Mouse (Mus musculus) megakaryocyte-erythroid progenitor cell, adult 5-6 weeks (primary cell): Measurements from ENCODE around the gene Cgrrf1. TPM values are rescaled to one million over a fixed set of nuclear protein-coding genes. Genes with fewer than 3 reads are reported as not detected.
A peak's percentile ranks its signal among the peaks of the same experiment; 100 is the strongest.
"Not testable (repeated sequence)": the region's sequence is repeated elsewhere in the genome, so short reads cannot be mapped to it uniquely, and the experiment has no call there.

Experiments
- ATAC-seq: replicated peaks from 2 replicates; pipeline ENCODE4 v1.8.0; 2016; ENCODE audit warnings: mild to moderate bottlenecking, inconsistent platforms; ENCODE audit not compliant: severe bottlenecking, poor library complexity, low FRiP score, low TSS enrichment
- total RNA-seq, 2 experiments: library from RNA; stranded (forward) in 1 of 2; stranded (reverse) in 1 of 2; fragments of 200-1000, 215-1000 nt in 1 of 2; fragments of >200 nt in 1 of 2; fragmentation: Nextera tagmentation in 1 of 2; gene quantifications; 2 replicates each; pipeline ENCODE4 v1.2.3; 2014 to 2017

The Cgrrf1 gene
- 21.1 and 21.5 TPM in 2 replicates for total RNA-seq (2014; fragmentation: Nextera tagmentation)
- total RNA-seq (2017), result 7.8 and 18.8 TPM in 2 replicates

- ATAC-seq, result peak; percentile 98
Measured at GRCm38 (mm10) chr14:46831837-46832333, at the start of gene Cgrrf1. Gene Cgrrf1, plus strand, starts transcription at chr14:46832125.

- ATAC-seq, result no peak
Measured at GRCm38 (mm10) chr14:46782187-46782828, 49.6 kb upstream of the Cgrrf1 start.

DNA sequence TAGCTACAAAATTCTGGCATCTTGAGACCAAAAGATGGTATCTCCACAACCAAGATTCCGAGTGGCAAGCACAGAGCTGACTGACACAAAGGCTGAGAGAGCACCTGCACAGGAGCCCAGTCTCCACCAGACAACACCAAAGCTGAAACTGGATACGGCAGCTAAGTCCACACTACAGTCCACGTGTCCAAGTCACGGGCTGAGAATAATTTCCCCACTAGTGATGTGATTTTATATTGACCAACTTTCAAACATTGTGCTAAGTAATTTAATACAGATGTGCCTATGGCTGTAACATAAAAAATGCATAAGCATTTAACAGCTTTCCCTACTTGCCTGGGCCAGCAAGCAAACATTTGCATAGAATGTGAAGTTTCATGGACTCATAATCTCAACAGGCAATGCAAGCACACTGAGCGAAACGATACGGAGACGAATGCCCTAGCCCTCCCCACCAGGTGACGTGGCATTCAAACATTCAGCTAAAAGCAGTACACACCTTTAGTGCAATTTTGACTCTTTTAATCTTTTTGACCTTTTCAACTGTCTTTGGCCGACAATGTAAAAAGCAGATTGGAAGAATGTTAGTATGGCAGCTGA lies 48.5 kb upstream of the Cgrrf1 start:
- no peak for ATAC-seq

GRCm38 (mm10) chr14:46785247-46785646 lies 46.7 kb upstream of the Cgrrf1 start:
- ATAC-seq, result no peak

DNA sequence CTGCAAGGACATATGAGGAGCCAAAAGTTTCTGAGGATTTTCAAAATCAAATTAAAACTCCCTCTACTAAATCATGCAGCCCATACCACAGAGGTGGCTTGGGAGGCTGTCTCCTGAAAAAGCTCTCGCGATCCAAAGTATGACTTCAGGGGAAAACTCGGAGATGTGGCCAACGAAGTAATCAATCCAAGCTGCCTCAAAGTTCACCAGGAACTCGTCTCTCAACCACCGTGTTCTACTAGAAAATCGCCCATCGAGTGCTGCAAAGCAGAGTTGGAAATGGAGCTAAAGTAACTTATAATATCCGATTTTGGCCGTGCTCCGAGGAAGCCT lies 44.5 kb upstream of the Cgrrf1 start:
- no peak for ATAC-seq

DNA sequence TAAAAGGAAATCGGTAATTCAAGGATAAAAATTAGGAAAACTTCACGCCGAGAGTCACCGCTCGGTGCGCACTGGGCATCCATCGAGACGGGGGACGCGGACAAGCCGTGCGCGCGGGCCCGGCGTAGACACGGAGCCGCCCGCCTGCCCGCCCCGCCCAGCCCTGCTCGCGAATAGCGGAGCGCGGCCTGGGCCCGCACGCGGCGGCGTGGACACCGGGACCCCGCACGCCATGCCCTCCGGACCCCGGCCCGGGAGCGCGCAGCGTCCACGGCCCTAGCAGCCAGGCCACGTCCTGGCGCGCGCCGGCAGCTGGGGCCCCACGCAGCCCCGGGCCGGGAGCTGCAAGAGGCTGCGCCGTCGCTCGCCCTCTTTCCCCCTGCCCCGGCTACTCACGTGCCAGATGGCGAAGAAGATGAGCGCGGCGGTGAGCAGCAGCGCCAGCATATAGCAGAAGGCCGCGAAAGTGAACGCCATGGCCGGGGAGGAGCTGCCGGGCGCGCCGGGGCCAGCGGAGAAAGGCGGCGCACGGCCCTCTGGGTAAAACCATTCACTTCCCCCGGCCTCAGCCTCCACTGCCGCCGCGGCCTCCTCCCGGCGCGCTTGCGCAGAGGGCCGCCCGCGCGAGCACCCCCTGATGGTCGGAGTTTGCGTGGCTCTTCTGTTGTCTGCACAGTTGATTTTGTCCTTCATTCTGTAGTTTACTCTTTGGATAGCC lies 44.0 kb upstream of the Cgrrf1 start, which contains the start of gene Cnih1:
TSS of gene Cnih1 (minus strand) at position 625 of the 718 bp plus-strand sequence.
- peak; percentile 90 for ATAC-seq

DNA sequence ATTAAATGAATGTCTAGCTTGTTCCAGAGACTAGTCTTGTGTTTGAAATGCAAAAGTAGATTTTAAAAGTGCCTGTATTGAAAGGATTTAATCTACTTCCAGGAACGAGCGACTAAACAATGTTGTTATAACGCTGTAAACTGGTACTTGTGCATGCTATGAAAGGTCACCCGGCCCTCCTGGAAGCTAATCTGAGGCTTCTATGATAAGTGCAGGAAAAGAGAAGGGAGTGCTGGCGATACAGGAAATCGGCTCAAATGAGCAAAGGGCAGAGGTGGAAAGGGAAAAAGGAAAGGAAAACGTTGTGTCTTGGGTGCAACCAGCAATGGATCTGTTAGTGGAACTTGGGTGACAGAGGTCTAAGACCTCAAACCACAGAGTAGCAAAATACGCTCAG lies 43.4 kb upstream of the Cgrrf1 start:
- no peak for ATAC-seq

DNA sequence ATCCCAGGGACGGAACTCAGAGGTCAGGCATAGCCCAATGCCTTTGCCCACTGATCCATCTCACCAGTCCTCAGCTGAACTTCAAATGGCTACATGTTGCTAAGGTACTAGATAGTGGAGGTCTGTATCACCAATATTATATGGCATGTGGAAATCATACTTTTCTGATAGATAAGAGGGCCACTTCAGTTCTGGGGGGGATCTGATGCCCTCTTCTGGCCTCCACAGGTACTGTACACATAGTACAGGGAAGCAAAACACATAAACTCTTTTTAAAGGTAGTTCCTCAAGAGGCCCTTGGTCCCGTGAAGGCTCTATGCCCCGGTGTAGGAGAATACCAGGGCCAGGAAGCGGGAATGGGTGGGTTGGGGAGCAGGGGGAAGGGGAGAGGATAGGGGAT lies 41.6 kb upstream of the Cgrrf1 start:
- peak; percentile 51 for ATAC-seq

- ATAC-seq, result no peak
Measured at GRCm38 (mm10) chr14:46790723-46791122, 41.2 kb upstream of the Cgrrf1 start.

DNA sequence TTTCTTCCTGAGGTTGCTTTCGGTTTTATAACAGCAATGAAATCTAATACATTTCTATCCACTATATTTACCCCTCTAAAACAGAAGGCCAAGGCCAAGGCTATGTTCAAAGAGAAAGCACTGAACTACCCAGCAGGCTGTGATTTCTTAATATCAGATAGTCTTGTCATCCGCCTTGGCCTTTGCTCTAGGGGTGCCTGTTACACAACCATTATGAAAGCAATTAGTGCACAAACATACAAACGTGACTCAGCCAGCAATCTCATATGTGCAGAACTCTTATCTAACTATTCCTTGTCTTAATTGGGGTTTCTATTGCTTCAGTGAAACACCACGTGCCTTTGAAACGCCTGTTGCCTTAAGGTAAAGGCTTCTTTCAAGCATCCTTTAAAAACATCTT lies 37.8 kb upstream of the Cgrrf1 start:
- ATAC-seq, result peak; percentile 68

DNA sequence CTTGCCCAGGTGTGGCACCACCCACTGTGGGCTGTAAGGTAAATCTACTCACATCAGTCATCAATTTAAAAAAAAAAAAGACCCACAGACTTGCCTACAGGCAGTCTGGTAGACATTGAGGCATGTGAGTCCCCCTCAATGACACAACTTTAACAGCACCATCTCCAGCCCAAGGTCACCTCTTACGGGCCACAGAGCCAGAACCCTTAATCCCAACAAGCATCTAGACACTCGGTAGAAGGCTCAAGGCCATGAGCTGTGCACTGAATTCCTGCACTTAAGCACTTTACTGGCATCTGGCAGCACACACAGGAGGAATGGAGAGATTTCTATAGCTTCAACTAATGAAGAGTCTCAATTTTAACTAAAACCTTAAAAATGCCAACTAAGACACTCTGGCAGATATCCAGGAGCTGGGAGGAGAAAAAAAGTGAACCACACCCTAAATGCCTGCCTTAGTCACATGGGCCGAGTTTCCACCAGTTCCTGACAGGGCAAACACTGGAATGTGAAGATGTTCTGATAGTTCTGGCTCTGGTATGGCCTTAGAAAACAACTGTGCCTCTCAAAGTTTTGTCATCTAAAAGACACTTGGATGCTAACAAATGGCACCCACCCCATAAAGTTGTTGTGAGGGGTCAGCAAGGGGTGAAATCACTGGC lies 31.1 kb upstream of the Cgrrf1 start:
- ATAC-seq, result peak; percentile 76

DNA sequence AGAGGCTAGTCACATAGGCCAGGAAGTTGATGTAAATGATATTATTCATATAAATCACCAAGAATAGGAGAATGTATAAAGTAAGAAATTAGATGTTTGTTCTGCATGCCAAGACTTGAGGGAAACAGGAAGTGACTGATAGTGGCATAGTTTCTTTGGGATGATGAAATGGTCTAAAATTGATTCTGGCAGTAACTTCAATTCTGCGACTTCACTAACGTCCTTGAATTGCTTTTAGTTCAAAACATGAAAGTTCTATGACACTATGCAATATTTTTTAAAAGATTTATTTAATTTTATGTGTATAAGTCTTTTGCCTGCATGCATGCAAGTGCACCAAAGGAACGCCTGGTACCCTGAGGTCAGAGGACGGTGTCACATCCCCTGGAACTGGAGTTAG lies 28.7 kb upstream of the Cgrrf1 start:
- no peak for ATAC-seq

GRCm38 (mm10) chr14:46803791-46804190 lies 28.1 kb upstream of the Cgrrf1 start:
- no peak for ATAC-seq

DNA sequence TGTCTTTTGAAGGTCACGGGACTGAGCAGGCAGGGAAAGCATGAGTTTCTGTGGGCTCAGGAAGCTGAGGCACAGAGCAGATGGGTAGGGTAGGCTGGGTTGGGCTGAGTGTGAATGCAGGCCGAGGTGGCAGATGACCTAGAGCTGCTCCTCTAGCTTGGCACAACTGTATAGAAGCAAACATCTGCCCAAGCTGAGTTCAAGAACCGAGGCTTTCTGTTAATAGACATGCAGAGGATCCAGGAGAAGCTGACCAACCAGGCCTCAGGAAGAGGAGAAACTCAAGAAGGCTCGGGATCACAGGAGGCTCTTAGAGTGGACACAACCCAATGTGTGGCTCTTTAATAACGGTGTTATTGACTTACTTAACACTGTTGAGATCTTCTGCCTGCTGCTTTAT lies 25.7 kb upstream of the Cgrrf1 start:
- no peak for ATAC-seq

GRCm38 (mm10) chr14:46807927-46808326 lies 24.0 kb upstream of the Cgrrf1 start:
- no peak for ATAC-seq

- peak; percentile 87 for ATAC-seq
Measured at GRCm38 (mm10) chr14:46815640-46816039, 16.3 kb upstream of the Cgrrf1 start.

DNA sequence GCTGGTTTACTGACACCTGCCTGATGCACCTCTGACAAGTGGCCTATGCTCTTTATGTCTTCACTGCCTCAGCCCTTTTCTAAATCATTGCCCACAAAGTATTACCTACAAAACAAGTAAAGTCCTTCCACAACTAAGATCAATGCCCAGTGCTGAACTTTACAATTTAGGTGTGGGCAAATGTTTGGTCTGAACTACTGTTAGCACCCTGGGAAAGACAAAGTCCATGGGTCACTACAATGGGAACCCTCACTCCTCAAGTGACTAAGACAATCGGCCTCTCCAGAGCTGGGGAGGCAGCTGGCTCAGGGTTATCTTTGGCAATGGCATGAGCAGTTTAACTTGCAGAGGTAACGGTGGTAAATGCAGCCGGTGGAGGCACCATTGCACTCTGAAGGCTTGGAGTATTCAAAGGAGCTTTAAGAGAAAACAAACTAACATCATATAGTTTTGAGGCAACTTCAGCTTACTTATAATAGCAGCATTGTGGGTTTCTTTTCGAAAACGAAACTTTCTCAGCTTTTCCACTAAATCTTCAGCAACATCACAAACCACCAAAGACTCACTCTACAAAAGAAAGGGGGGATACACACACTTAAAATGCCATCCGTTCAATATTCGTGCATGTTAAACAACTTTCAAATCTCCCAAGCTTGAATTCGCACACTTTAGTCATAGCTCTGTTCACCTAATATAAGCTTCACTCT lies 14.9 kb upstream of the Cgrrf1 start:
- ATAC-seq, result 0 out of 2 replicates have a peak, but pooled peaks have one; percentile 12

DNA sequence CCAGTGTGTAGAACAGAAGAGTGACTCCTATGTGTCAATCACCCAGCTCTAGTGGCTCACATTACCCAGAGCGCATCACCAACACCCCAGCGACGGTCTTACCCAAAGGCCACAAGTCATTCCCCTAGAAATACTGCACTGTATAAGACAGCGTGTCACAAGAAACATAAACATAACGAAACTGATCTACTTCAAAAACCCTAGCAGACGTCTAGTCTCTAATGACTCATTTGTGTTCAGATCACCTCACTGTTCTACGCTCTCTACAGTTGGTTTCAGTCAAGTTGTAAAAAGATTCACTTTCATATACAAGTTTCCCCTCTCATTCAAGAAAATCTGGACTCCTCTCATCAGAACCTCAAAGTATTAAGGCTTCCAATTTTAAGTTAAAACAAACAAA lies 13.2 kb upstream of the Cgrrf1 start:
- no peak for ATAC-seq

DNA sequence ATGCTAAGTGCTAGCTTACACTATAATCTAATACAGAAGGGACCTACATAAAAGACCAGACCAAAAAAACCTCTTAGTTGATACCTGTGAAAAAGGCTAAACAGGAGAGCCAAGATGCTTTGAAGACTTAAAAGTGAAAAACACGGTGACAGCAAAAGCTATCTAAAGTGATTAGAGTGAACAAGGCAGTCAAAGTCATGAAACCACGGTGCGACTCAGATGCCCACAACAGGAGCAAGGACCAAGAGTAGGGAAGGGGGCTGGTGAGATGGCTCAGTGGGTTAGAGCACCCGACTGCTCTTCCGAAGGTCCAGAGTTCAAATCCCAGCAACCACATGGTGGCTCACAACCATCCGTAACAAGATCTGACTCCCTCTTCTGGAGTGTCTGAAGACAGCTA lies 12.0 kb upstream of the Cgrrf1 start:
- ATAC-seq, result not testable (repeated sequence)
